In genomic region chr16:17012583-17012982, GRCm38 (mm10) we compare ENCODE assay signal across 12 mouse cellular contexts. TPM values are rescaled to one million over a fixed set of nuclear protein-coding genes. Genes with fewer than 3 reads are reported as not detected.
DNase-seq lines count a peak whose midpoint lies in the region; ATAC-seq and TF ChIP-seq lines count a peak whose summit lies in the region.
"Had no signal": no experiment of that assay in that cellular context is flagged by ENCODE, and none has a peak within 500 bp of the region (broad histone marks: within the 10 kb centered on the region; RNA-seq: fewer than 3 reads in every experiment).

No protein-coding gene starts in this region.

- DNase-seq in liver, adult 2 months (ENCODE audit: extremely low read depth, low read depth, low spot score): peak; percentile 43
- DNase-seq in naive thymus-derived CD4-positive, alpha-beta T cell, adult 2 months (ENCODE audit: low read depth): peak; percentile 74
- no peak for DNase-seq in right cerebral cortex, adult 18-20 months
- no peak for DNase-seq in testis, postnatal 10 days (ENCODE audit: low spot score)
- no peak for DNase-seq in urinary bladder, adult 18-20 months (ENCODE audit: low spot score in 2 of 2)
- DNase-seq: kidney, adult 9 months; thymus, postnatal 4 days had no signal

- H3K79me2 ChIP-seq in liver, adult 2 months (ENCODE audit: control insufficient read depth, insufficient read depth, low read length): peaks cover 16% of the 10 kb centered on the region

- 70% methylated on average over 1 of the region's 1 CpGs for WGBS in liver, adult 2 months
- WGBS in liver, embryonic 12.5 days (ENCODE audit: insufficient replicate concordance): 83% methylated on average over 1 of the region's 1 CpGs

- TF ChIP-seq POLR2A in liver, adult 2 months (IDR thresholded peaks at IDR 0.05; ENCODE audit: extremely low read depth, insufficient read depth, low read length): no peak

- no peak overlapping the region for H3K4me3 ChIP-seq in liver, adult 2 months (ENCODE audit: insufficient read depth, low read depth, low read length)
- no peak overlapping the region for H3K4me3 ChIP-seq in liver, embryonic 12.5 days

- H3K27me3 ChIP-seq in liver, adult 2 months (ENCODE audit: control insufficient read depth, insufficient read depth, low read length): no peaks in the 10 kb centered on the region
- no peaks in the 10 kb centered on the region for H3K27me3 ChIP-seq in liver, embryonic 12.5 days (replicated peaks)

- no peak for TF ChIP-seq CTCF in liver, adult 2 months (IDR thresholded peaks at IDR 0.05; ENCODE audit: low read depth, low read length)

- no peak for ATAC-seq in liver, embryonic 12.5 days
- ATAC-seq in CD4-positive, CD25-positive, alpha-beta regulatory T cell, adult 4 months: peak; percentile 84
- peak; percentile 98 for ATAC-seq in granulocyte monocyte progenitor cell, adult 5-6 weeks (replicated peaks; ENCODE audit: poor library complexity, severe bottlenecking)

- no peak overlapping the region for H3K4me2 ChIP-seq in liver, embryonic 12.5 days
- H3K4me2 ChIP-seq: heart, embryonic 11.5 days; hindbrain, embryonic 14.5 days had no signal

- no peaks in the 10 kb centered on the region; the same call in 1 of the 2 replicates for H3K4me1 ChIP-seq in liver, adult 2 months (ENCODE audit: control insufficient read depth, insufficient read depth, low read length)
- H3K4me1 ChIP-seq in liver, embryonic 12.5 days: peaks cover 18% of the 10 kb centered on the region; the same call in 1 of the 2 replicates

- H3K9me3 ChIP-seq in liver, embryonic 12.5 days (replicated peaks): no peaks in the 10 kb centered on the region

- no peak overlapping the region for H3K9ac ChIP-seq in liver, adult 2 months (ENCODE audit: low read depth, low read length)
- H3K9ac ChIP-seq in liver, embryonic 12.5 days: no peak overlapping the region
- H3K9ac ChIP-seq: hindbrain, embryonic 14.5 days had no signal

- H3K36me3 ChIP-seq in liver, adult 2 months (ENCODE audit: control insufficient read depth, insufficient read depth, low read length): peaks cover 7% of the 10 kb centered on the region
- peaks cover 30% of the 10 kb centered on the region for H3K36me3 ChIP-seq in liver, embryonic 12.5 days

- H3K27ac ChIP-seq in liver, adult 2 months (replicated peaks; ENCODE audit: insufficient read depth, low read depth, low read length): no peak overlapping the region
- H3K27ac ChIP-seq in liver, embryonic 12.5 days: no peak overlapping the region
- H3K27ac ChIP-seq: hindbrain, embryonic 14.5 days had no signal

RNA-seq across cellular contexts. Expression of gene Mapk1, which starts 29.4 kb away (rescaled TPM):
- 81.4 and 91.2 TPM in 2 replicates for total RNA-seq in liver, adult 2 months (2014; rRNA removed)
- 42.8 and 50.1 TPM in 2 replicates for polyA plus RNA-seq in liver, adult 2 months (2012; rRNA removed)
- 117 and 123 TPM in 2 replicates for polyA plus RNA-seq in liver, embryonic 12.5 days (2016; fragmentation: Nextera tagmentation; extraction: Ambion mirVana)
- polyA plus RNA-seq in CD4-positive, CD25-positive, alpha-beta regulatory T cell, adult 4 months (2017; shearing (Covaris generic)): 10 to 100 TPM; 19.1 to 32.1 TPM
- total RNA-seq in granulocyte monocyte progenitor cell, adult 5-6 weeks (2014; fragmentation: Nextera tagmentation): 119 and 120 TPM in 2 replicates
- 129 and 130 TPM in 2 replicates for total RNA-seq in granulocyte monocyte progenitor cell, adult 5-6 weeks (2017)

RNA-seq across cellular contexts. Expression of gene Ypel1, which starts 56.9 kb away (rescaled TPM):
- total RNA-seq in liver, adult 2 months (2014; rRNA removed): 0.34 and 0.55 TPM in 2 replicates
- 0.43 and 0.78 TPM in 2 replicates for polyA plus RNA-seq in liver, adult 2 months (2012; rRNA removed)
- polyA plus RNA-seq in liver, embryonic 12.5 days (2016; fragmentation: Nextera tagmentation; extraction: Ambion mirVana): 2.6 and 3.3 TPM in 2 replicates
- 1 to 10 TPM; 7.5 to 10.0 TPM for polyA plus RNA-seq in CD4-positive, CD25-positive, alpha-beta regulatory T cell, adult 4 months (2017; shearing (Covaris generic))
- total RNA-seq in granulocyte monocyte progenitor cell, adult 5-6 weeks (2014; fragmentation: Nextera tagmentation): 5.8 TPM in 1 of 2 replicates, not detected in the other
- 1.4 and 2.8 TPM in 2 replicates for total RNA-seq in granulocyte monocyte progenitor cell, adult 5-6 weeks (2017)

Comparison
In these comparisons a context has a peak if more than half of its experiments do, and no peak if none do; other contexts are left out.
1. DNase-seq: peak in liver, adult 2 months (single experiment) and naive thymus-derived CD4-positive, alpha-beta T cell, adult 2 months (single experiment); none in right cerebral cortex, adult 18-20 months (single experiment), testis, postnatal 10 days (single experiment) and urinary bladder, adult 18-20 months (0 of 2).